Mouse (Mus musculus) intestine, embryonic 15.5 days (tissue): ENCODE results near the gene Ubtf. TPM values are rescaled to one million over a fixed set of nuclear protein-coding genes. Genes with fewer than 3 reads are reported as not detected.

Source experiments
- ATAC-seq: fragments of 200-750 bp; cut with Nextera tagmentation; 2 replicates; pipeline ENCODE4 v1.8.0; 2017; ENCODE audit warnings: moderate TSS enrichment, moderate library complexity
- H3K27ac ChIP-seq: fragments of 300-500 bp; sonication (generic); 2 replicates; pipeline ENCODE4 v1.5.1; 2015; ENCODE audit warnings: mild to moderate bottlenecking, inconsistent platforms
- H3K27me3 ChIP-seq: fragments of 300-500 bp; sonication (generic); replicated peaks from 2 replicates; pipeline ENCODE4 v1.6.1; 2015; ENCODE audit warnings: inconsistent platforms
- H3K36me3 ChIP-seq: fragments of 300-500 bp; sonication (generic); 2 replicates; pipeline ENCODE4 v1.6.1; 2015; ENCODE audit warnings: inconsistent platforms
- H3K4me1 ChIP-seq: fragments of 300-500 bp; sonication (generic); replicated peaks from 2 replicates; pipeline ENCODE4 v1.6.1; 2015; ENCODE audit warnings: inconsistent platforms
- H3K4me2 ChIP-seq: fragments of 300-500 bp; sonication (generic); replicated peaks from 2 replicates; pipeline ENCODE4 v1.6.1; 2015; ENCODE audit warnings: mild to moderate bottlenecking, inconsistent platforms
- H3K4me3 ChIP-seq: fragments of 300-500 bp; sonication (generic); replicated peaks from 2 replicates; pipeline ENCODE4 v1.5.1; 2015; ENCODE audit warnings: inconsistent platforms
- H3K9ac ChIP-seq: fragments of 300-500 bp; sonication (generic); 2 replicates; pipeline ENCODE4 v1.6.1; 2015; ENCODE audit warnings: inconsistent platforms
- H3K9me3 ChIP-seq: fragments of 300-500 bp; sonication (generic); 2 replicates; pipeline ENCODE4 v1.6.1; 2016; ENCODE audit warnings: inconsistent platforms
- WGBS: fragments of 180-500 bp; shearing (Covaris S2); methylation state at CpG from one replicate; pipeline ENCODE4 v1.1.7; 2015; 5-methylcytosine and 5-hydroxymethylcytosine counted together
- polyA plus RNA-seq: library from polyadenylated mRNA; unstranded; fragments of >200 nt; fragmentation: Nextera tagmentation; extraction: Ambion mirVana; gene quantifications from 2 replicates; pipeline ENCODE4 v1.2.1, GENCODE M21; 2015

Gene Ubtf
- polyA plus RNA-seq, 1 experiment from 2014 or later, result 80.2 TPM

GRCm38 (mm10) chr11:102341101-102341500 is 21.6 kb upstream of the Ubtf start:
- no peak overlapping the region for H3K9ac ChIP-seq
- H3K4me1 ChIP-seq, result 0 out of 2 replicates have a peak, but pooled peaks cover 3% of the 10 kb centered on the region
- no peak for ATAC-seq
- H3K4me3 ChIP-seq, result no peak overlapping the region
- no peaks in the 10 kb centered on the region for H3K9me3 ChIP-seq
- H3K36me3 ChIP-seq, result no peaks in the 10 kb centered on the region
- H3K4me2 ChIP-seq, result no peak overlapping the region
- 85% methylated on average over 4 of the region's 4 CpGs for WGBS
- H3K27me3 ChIP-seq, result no peaks in the 10 kb centered on the region
- no peak overlapping the region for H3K27ac ChIP-seq

DNA sequence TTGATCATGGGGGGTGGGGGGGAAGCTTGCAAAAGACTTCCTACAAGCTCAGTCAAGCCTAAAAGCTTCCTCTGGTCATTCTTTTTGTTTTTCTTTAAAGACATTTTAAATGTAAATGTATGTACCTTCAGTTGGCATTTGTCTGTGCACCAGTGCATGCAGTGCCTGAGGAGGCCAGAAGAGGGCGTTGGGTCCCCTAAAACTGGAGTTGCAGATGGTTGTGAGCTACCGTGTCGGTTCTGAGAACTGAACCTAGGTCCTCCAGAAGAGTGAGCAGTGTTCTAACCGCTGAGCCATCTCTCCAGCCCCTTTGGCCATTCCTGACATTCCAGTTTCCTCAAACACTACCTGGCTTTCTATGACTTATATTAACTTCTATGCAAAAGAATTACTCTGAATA is 20.1 kb upstream of the Ubtf start:
- Histone ChIP-seq H3K36me3 (no peaks in the 10 kb centered on the region), H3K27me3 (no peaks in the 10 kb centered on the region), H3K4me2 (no peak overlapping the region), H3K9ac (no peak overlapping the region), H3K4me3 (no peak overlapping the region), H3K9me3 (no peaks in the 10 kb centered on the region), H3K27ac (no peak overlapping the region), H3K4me1 (peaks cover 7% of the 10 kb centered on the region; the same call in 1 of the 2 replicates)
- WGBS, result 66% methylated on average over 4 of the region's 4 CpGs
- ATAC-seq, result no peak

DNA sequence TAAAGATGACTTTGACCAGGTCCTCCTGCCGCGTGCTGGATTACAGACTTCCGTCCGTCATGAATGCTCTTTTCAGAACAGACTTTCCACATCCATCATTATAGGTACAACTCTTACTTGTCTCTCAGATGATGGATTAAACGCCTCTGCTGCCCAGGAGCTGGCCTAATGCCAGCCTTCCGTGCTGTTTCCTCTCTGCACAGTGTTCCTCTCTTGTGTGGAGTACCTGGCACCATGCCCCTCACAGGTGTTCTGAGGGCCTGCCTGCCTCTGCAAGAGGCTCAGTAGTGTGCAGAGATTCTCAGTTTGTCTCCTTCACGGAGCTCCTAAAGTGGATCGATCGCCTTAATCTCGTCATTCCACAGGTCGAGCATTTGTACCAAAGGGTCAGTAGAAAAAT is 19.7 kb upstream of the Ubtf start:
- peaks cover 7% of the 10 kb centered on the region; the same call in 1 of the 2 replicates for H3K4me1 ChIP-seq
- ATAC-seq, result no peak
- H3K9me3 ChIP-seq, result no peaks in the 10 kb centered on the region
- 69% methylated on average over 11 of the region's 11 CpGs for WGBS
- H3K36me3 ChIP-seq, result no peaks in the 10 kb centered on the region
- no peak overlapping the region for H3K9ac ChIP-seq
- no peak overlapping the region for H3K4me2 ChIP-seq
- no peak overlapping the region for H3K27ac ChIP-seq
- H3K4me3 ChIP-seq, result no peak overlapping the region
- H3K27me3 ChIP-seq, result no peaks in the 10 kb centered on the region

- Histone ChIP-seq H3K4me3 (no peak overlapping the region), H3K4me2 (no peak overlapping the region), H3K9ac (no peak overlapping the region), H3K4me1 (peaks cover 5% of the 10 kb centered on the region; the same call in 1 of the 2 replicates), H3K36me3 (no peaks in the 10 kb centered on the region), H3K9me3 (no peaks in the 10 kb centered on the region), H3K27ac (no peak overlapping the region), H3K27me3 (no peaks in the 10 kb centered on the region)
- ATAC-seq, result no peak
- 52% methylated on average over 3 of the region's 3 CpGs for WGBS
These were observed 19.0 kb upstream of the Ubtf start for GRCm38 (mm10) chr11:102338561-102338960.

GRCm38 (mm10) chr11:102337921-102338320 is 18.4 kb upstream of the Ubtf start:
- H3K4me3 ChIP-seq, result no peak overlapping the region
- no peaks in the 10 kb centered on the region for H3K27me3 ChIP-seq
- no peaks in the 10 kb centered on the region for H3K36me3 ChIP-seq
- no peak overlapping the region for H3K9ac ChIP-seq
- WGBS, result 60% methylated on average over 1 of the region's 1 CpGs
- H3K4me2 ChIP-seq, result no peak overlapping the region
- H3K4me1 ChIP-seq, result peaks cover 4% of the 10 kb centered on the region; the same call in 1 of the 2 replicates
- no peaks in the 10 kb centered on the region for H3K9me3 ChIP-seq
- ATAC-seq, result no peak
- H3K27ac ChIP-seq, result no peak overlapping the region

DNA sequence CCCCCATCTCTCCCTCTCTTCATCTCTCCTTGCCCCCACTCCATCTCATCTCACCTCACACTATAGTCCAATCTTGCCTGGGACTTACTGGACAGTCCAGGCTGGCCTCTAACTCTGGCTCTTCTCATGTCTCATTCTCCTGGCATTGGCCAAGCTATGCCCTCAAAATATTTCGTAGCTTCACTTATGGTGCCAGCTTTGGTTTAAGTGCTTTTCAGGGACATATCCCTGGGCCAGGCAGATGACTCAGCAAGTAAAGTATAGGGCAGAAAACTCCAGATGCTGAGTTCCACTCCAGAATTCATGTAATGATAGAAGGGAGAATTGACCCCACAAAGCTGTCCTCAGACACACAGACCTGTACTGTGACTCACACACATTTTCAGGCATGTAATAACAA is 16.6 kb upstream of the Ubtf start:
- Histone ChIP-seq H3K9ac (no peak overlapping the region), H3K27ac (no peak overlapping the region), H3K9me3 (no peaks in the 10 kb centered on the region), H3K4me2 (no peak overlapping the region), H3K4me3 (no peak overlapping the region), H3K36me3 (no peaks in the 10 kb centered on the region), H3K4me1 (peaks cover 4% of the 10 kb centered on the region; the same call in 1 of the 2 replicates), H3K27me3 (no peaks in the 10 kb centered on the region)
- ATAC-seq, result no peak
- 86% methylated on average over 1 of the region's 1 CpGs for WGBS

- H3K9ac ChIP-seq, result no peak overlapping the region
- H3K27ac ChIP-seq, result no peak overlapping the region
- no peaks in the 10 kb centered on the region for H3K27me3 ChIP-seq
- no peaks in the 10 kb centered on the region for H3K9me3 ChIP-seq
- H3K4me2 ChIP-seq, result no peak overlapping the region
- peaks cover 4% of the 10 kb centered on the region; the same call in 1 of the 2 replicates for H3K4me1 ChIP-seq
- 38% methylated on average over 9 of the region's 9 CpGs for WGBS
- H3K36me3 ChIP-seq, result no peaks in the 10 kb centered on the region
- no peak overlapping the region for H3K4me3 ChIP-seq
- ATAC-seq, result no peak
These were observed 15.6 kb upstream of the Ubtf start for GRCm38 (mm10) chr11:102334973-102335700.

DNA sequence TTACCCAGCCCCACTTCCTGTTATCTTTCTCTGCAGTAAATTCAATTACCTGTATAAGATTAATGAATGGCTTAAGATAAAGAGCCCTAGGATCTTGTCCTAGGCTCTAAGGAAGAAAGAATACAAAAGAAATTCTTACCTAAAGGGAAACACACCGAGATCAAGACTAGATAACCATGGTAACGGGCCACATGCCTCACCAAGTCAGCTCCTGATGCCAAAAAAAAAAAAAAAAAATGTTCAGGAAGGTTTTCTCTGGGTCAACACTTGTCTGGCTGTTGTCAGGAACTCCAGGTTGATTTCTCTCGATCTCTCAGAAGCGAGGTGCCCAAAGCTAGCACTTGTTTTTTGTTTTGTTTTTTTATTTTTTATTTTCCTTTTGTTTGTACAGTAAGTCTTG is 14.5 kb upstream of the Ubtf start:
- H3K27ac ChIP-seq, result no peak overlapping the region
- no peak overlapping the region for H3K4me3 ChIP-seq
- H3K9me3 ChIP-seq, result no peaks in the 10 kb centered on the region
- no peaks in the 10 kb centered on the region for H3K36me3 ChIP-seq
- no peaks in the 10 kb centered on the region for H3K27me3 ChIP-seq
- H3K4me2 ChIP-seq, result no peak overlapping the region
- H3K9ac ChIP-seq, result no peak overlapping the region
- H3K4me1 ChIP-seq, result peaks cover 4% of the 10 kb centered on the region; the same call in 1 of the 2 replicates
- ATAC-seq, result no peak
- WGBS, result 55% methylated on average over 4 of the region's 4 CpGs

DNA sequence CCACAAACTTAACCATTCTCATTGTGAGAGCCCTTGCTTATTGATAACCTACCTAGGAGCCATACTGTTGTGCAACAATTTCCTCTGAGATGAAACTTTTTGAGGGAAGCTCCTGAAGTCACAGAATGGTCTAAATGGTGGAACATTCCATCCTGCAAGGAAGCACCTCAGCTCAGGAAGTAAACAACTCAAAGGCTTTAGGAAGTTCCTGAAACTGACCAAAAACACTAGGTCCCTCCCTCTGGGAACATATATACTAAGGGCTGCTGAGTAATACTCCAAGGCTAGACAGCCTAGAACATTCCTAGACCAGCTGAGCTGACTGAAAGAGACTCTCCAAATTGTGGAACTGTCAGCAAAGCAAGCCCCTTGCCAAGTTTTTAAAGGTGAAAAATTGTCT is 13.5 kb upstream of the Ubtf start:
- Histone ChIP-seq H3K9ac (no peak overlapping the region), H3K4me1 (peaks cover 4% of the 10 kb centered on the region; the same call in 1 of the 2 replicates), H3K4me3 (no peak overlapping the region), H3K27ac (no peak overlapping the region), H3K27me3 (no peaks in the 10 kb centered on the region), H3K4me2 (no peak overlapping the region), H3K36me3 (no peaks in the 10 kb centered on the region), H3K9me3 (no peaks in the 10 kb centered on the region)
- no peak for ATAC-seq

DNA sequence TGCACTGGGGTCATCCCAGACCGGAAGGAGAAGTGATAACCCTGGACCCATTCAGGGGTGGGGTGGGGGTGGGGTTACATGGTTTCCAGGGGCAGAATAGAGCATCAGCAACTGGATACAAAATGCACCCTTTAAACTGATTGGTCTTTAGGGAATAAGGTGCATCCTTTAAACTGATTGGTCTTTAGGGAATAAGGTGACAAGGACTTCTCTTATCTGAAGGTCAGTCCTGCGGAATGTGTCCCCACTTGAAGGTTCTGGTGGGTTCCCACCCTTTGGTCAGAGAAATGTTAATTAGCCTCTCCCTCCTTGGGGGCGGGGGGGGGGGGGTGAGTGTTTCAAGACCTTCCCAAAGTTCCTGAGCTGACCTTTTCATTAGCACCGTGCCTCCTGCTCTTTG is 12.3 kb upstream of the Ubtf start:
- H3K9me3 ChIP-seq, result no peaks in the 10 kb centered on the region
- no peak overlapping the region for H3K9ac ChIP-seq
- peaks cover 4% of the 10 kb centered on the region; the same call in 1 of the 2 replicates for H3K4me1 ChIP-seq
- H3K4me2 ChIP-seq, result no peak overlapping the region
- 50% methylated on average over 4 of the region's 4 CpGs for WGBS
- no peaks in the 10 kb centered on the region for H3K27me3 ChIP-seq
- H3K4me3 ChIP-seq, result no peak overlapping the region
- ATAC-seq, result no peak
- H3K27ac ChIP-seq, result no peak overlapping the region
- no peaks in the 10 kb centered on the region for H3K36me3 ChIP-seq

GRCm38 (mm10) chr11:102330039-102330438 is 10.5 kb upstream of the Ubtf start:
- no peak overlapping the region for H3K4me2 ChIP-seq
- WGBS, result 69% methylated on average over 3 of the region's 3 CpGs
- no peak for ATAC-seq

DNA sequence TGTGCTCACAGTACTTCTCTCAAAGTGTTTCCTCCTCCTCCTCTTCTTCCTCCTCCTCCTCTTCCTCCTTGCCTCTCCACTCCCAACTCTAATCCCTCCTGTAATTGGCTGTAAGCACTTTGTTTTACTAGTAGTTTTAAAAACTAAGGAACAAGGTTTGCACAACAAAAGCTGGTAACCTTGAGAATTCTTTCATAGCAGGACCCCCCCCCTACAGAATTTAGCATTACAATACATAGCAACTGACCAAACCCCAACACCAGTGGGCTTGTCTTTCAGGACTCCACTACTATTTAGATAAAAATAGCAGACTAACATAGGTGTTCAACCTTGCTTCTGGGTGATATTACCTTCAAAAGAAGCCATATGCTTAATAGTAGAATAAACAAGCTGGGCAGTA is 10.0 kb upstream of the Ubtf start:
- Histone ChIP-seq H3K9ac (no peak overlapping the region), H3K9me3 (no peaks in the 10 kb centered on the region), H3K4me2 (no peak overlapping the region), H3K4me3 (no peak overlapping the region), H3K36me3 (no peaks in the 10 kb centered on the region), H3K4me1 (no peaks in the 10 kb centered on the region), H3K27me3 (no peaks in the 10 kb centered on the region), H3K27ac (no peak overlapping the region)
- ATAC-seq, result no peak

More at GRCm38 (mm10) chr11:102330039-102330438, 10.5 kb upstream of the Ubtf start:
- no peak overlapping the region for H3K9ac ChIP-seq
- H3K27ac ChIP-seq, result no peak overlapping the region
- no peak overlapping the region for H3K4me3 ChIP-seq
- H3K36me3 ChIP-seq, result no peaks in the 10 kb centered on the region
- H3K9me3 ChIP-seq, result no peaks in the 10 kb centered on the region
- no peaks in the 10 kb centered on the region for H3K27me3 ChIP-seq
- peaks cover 2% of the 10 kb centered on the region; the same call in 1 of the 2 replicates for H3K4me1 ChIP-seq

- WGBS, result 82% methylated on average over 7 of the region's 7 CpGs
- no peaks in the 10 kb centered on the region for H3K27me3 ChIP-seq
- H3K4me2 ChIP-seq, result no peak overlapping the region
- no peak overlapping the region for H3K4me3 ChIP-seq
- no peaks in the 10 kb centered on the region for H3K4me1 ChIP-seq
- no peaks in the 10 kb centered on the region for H3K9me3 ChIP-seq
- no peak overlapping the region for H3K27ac ChIP-seq
- no peak for ATAC-seq
- no peaks in the 10 kb centered on the region for H3K36me3 ChIP-seq
- H3K9ac ChIP-seq, result no peak overlapping the region
These were observed 8.3 kb upstream of the Ubtf start for GRCm38 (mm10) chr11:102327839-102328238.
